Mouse (Mus musculus): ENCODE measurements at regions not wholly inside any gene's neighbourhood (a gene's known extent, or its start where the extent isn't known, plus 50 kb on each side); places are given as distances from the start of the nearest gene placed in this dataset.

- TF ChIP-seq EP300 (IDR thresholded peaks at IDR 0.05; ENCODE audit: insufficient read depth, low read depth, low read length) (no peak), CTCF (IDR thresholded peaks at IDR 0.05) (no peak), POLR2A (IDR thresholded peaks at IDR 0.05; ENCODE audit: insufficient read depth, low read depth, low read length) (no peak)
Measured at GRCm38 (mm10) chr9:120767396-120767795, 161.6 kb upstream of the Ctnnb1 start.
